Mouse (Mus musculus) embryonic fibroblast, embryonic 13.5 days (primary cell): Measurements from ENCODE around the gene Cacna1h. TPM values are rescaled to one million over a fixed set of nuclear protein-coding genes. Genes with fewer than 3 reads are reported as not detected.

Experiments
- H3K27ac ChIP-seq: 2 replicates; pipeline ENCODE4 v1.5.1; 2012; ENCODE audit warnings: low read length, control low read depth, inconsistent platforms; ENCODE audit not compliant: insufficient read depth
- H3K4me1 ChIP-seq: 2 replicates; pipeline ENCODE4 v1.6.1; 2011; ENCODE audit warnings: low read length; ENCODE audit not compliant: control insufficient read depth, insufficient read depth
- H3K4me3 ChIP-seq: 2 replicates; pipeline ENCODE4 v1.5.1; 2011; ENCODE audit warnings: mild to moderate bottlenecking, control low read depth, low read length; ENCODE audit not compliant: insufficient read depth
- CTCF ChIP-seq: IDR thresholded peaks from 2 replicates; pipeline ENCODE4 v1.5.1; 2011; ENCODE audit warnings: mild to moderate bottlenecking, control low read depth, low read length, moderate library complexity, borderline replicate concordance; ENCODE audit not compliant: insufficient read depth
- POLR2A ChIP-seq: IDR thresholded peaks from 2 replicates; pipeline ENCODE4 v1.6.1; 2011; ENCODE audit warnings: low read depth, mild to moderate bottlenecking, control low read depth, low read length, moderate library complexity
- polyA plus RNA-seq: library from polyadenylated mRNA; stranded (reverse); fragments of >200 nt; gene quantifications from 2 replicates; pipeline ENCODE4 v1.2.4, GENCODE M21; 2011; ENCODE audit warnings: low read depth; ENCODE audit not compliant: missing spikeins, insufficient read length

The Cacna1h gene
- polyA plus RNA-seq, 1 experiment = 12.3 TPM

DNA sequence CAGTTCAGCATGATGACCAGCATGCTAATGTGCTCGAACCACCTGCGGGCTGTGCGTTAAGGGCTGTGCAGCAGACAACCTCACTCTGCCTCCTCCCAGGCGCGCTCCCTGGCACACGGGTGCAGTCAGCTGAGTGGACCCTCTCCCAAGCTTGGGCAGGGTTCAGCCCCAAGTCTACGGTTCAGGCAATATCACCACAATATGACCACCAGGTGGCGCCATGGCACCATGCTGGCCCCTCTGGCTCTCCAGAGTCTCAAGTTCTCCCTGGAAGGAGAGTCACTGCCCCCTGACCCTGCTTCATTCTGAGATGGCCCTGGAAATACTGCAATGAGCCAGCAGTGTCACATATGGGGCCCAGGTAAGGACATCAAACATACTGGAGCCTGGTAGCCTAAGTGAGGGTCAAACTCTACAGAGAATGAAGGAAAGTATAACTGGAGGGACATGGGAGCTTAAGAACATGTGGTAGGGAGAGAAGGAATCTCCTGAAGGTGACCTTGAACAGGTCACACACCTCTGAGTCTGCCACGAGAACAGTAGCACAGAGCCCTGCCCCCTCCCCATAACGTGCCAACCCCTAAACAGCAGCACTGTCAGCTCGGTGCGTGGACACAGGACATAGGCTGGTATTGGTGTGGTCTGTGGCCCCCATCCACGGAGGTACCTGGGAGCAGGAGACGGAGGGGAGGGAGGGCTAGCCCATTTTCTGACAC is 35.6 kb downstream of the Cacna1h start:
- no peak for TF ChIP-seq POLR2A
- TF ChIP-seq CTCF = peak; percentile 94
- H3K4me1 ChIP-seq = no peaks in the 10 kb centered on the region
- no peak overlapping the region for H3K27ac ChIP-seq
- no peak overlapping the region for H3K4me3 ChIP-seq

DNA sequence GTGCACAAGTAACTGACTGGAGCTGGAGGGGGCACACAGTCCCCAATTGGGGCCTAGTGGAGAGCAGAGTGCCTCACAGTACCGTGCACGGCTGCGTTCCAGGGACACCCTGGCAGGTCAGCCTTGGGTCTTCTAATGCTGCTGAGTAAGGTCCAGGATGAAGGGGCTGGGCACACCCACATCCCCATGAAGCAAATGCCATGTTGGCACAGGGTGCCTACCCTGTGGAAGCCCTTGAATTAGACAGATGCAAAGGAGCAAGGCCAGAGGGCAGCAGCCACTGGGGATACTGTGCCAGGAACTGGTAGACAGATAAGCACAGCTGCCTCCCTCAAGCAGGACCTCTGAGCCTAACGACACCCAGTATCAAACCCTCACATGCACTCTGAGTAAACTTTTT is 39.1 kb downstream of the Cacna1h start:
- TF ChIP-seq CTCF = no peak
- TF ChIP-seq POLR2A = no peak
- H3K4me1 ChIP-seq = no peaks in the 10 kb centered on the region
- no peak overlapping the region for H3K4me3 ChIP-seq
- no peak overlapping the region for H3K27ac ChIP-seq

DNA sequence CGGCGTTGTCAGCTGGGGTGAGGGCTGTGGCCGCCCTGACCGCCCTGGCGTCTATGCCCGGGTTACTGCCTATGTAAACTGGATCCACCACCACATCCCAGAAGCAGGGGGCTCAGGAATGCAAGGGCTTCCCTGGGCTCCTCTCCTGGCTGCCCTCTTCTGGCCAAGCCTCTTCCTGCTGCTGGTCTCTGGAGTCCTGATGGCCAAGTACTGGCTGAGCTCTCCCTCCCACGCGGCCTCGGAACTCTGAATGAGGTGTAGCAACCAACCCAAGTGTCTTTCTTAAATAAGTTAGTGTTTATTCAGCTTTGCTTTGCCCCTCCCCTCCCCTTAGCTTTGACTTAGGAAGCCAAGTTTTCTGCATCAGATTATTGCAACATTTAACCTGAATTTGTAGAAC is 59.6 kb downstream of the Cacna1h start:
- H3K27ac ChIP-seq = no peak overlapping the region
- H3K4me1 ChIP-seq = no peaks in the 10 kb centered on the region
- H3K4me3 ChIP-seq = no peak overlapping the region
- TF ChIP-seq CTCF (no peak), POLR2A (no peak)

- TF ChIP-seq POLR2A = no peak
- no peak for TF ChIP-seq CTCF
Measured at GRCm38 (mm10) chr17:25372491-25372890, 61.1 kb downstream of the Cacna1h start.

DNA sequence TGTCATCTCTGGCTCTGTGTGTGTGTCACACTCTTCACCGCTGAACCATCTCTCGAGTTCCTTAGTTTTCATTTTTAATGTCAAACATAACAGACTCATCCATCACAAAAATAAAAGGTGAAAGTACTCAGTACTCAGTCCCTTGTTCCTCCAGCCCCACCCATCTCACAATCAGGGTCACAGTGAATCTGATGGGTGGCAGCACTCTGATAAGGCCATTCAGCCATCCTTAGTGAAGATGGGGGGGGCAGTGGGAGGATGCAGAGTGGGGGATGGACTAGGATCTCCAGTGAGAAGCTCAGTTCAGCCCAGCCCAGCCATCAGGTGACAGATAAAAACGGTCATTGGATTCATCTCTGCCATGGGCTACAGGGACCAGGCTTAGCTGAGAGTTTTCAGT is 64.6 kb downstream of the Cacna1h start, which contains the start of gene Tpsg1:
Tpsg1 (plus strand) TSS at position 301 of the 400 bp plus-strand sequence.
- Histone ChIP-seq H3K4me3 (no peak within 1 kb of the TSS), H3K4me1 (no peaks in the 10 kb centered on the region)
- TF ChIP-seq CTCF (no peak), POLR2A (no peak)

More at GRCm38 (mm10) chr17:25372491-25372890, 61.1 kb downstream of the Cacna1h start:
- no peak overlapping the region for H3K27ac ChIP-seq
- H3K4me3 ChIP-seq = no peak overlapping the region
- H3K4me1 ChIP-seq = no peaks in the 10 kb centered on the region

GRCm38 (mm10) chr17:25366005-25366404 is 67.6 kb downstream of the Cacna1h start, which contains the start of gene Tpsb2:
TSS of gene Tpsb2 (plus strand) at chr17:25366305.
- no peak within 1 kb of the TSS for H3K27ac ChIP-seq
- H3K4me3 ChIP-seq = no peak within 1 kb of the TSS
- H3K4me1 ChIP-seq = no peaks in the 10 kb centered on the region
- TF ChIP-seq POLR2A (no peak), CTCF (no peak)

More for the DNA sequence above, 64.6 kb downstream of the Cacna1h start, which contains the start of gene Tpsg1:
- H3K27ac ChIP-seq = no peak within 1 kb of the TSS

DNA sequence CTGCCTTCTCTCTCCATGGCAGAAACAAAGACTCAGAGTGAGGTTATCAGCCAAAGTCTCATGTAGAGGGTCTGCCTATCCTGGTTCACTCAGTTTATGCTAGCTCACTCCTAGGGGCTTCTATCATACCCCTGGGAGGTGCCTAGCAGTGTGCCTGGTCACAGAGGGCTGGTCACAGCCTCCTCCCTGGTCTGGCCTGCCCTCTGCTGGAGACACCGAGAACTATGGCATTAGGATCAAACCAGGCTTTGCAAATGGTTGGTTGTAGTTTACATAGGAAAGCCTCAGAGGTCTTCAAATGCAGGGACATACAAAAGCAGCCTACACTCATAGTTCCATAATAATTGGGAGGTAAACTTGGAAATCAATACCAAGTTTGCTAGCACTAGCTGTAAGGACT is 69.9 kb downstream of the Cacna1h start:
- Histone ChIP-seq H3K4me3 (no peak overlapping the region), H3K4me1 (no peaks in the 10 kb centered on the region), H3K27ac (no peak overlapping the region)
- TF ChIP-seq CTCF (peak; percentile 91; the same call in 1 of the 2 replicates), POLR2A (no peak)

DNA sequence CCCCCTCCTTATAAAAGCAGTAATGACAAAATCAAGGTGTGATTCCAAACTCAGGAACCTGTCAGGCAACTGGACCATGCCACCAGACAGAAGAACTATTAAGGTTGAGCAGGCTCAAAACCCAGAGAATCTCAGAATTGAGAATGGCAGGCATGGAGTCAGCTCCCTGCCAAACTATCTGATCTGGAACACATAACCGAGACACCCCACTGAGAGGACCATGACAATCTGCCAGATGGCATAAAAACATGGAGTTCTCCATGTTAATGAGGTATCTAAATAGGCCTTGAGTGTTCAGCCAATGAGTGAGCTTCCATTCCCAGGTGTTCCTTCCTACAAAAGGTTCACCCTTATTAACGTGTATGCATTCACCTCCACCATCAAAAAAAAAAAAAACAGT is 72.3 kb downstream of the Cacna1h start:
- TF ChIP-seq POLR2A (no peak), CTCF (no peak)
- Histone ChIP-seq H3K27ac (no peak overlapping the region), H3K4me3 (no peak overlapping the region), H3K4me1 (no peaks in the 10 kb centered on the region)

DNA sequence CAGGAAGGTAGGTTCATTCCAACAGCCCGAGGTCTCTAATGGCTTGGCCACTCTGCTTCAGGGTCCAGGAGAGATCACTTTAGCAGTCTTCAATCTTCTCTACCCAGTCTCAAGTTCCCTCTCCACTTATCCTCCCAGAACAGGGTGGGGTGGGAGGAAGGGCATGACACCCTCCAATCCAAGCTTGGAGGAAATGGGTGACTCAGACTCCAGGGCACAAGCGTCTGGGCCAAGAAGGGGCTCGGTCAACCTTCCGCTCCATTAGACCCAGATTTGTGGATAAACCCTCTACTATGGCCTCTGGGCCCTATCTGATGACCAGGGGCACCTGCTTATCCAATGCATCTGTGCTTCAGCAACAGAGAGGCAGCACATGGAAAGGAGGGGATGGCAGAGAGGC is 88.1 kb downstream of the Cacna1h start, which contains the start of gene Tpsab1:
Tpsab1 (minus strand) TSS at position 101 of the 400 bp plus-strand sequence.
- no peak within 1 kb of the TSS for H3K27ac ChIP-seq
- H3K4me3 ChIP-seq = no peak within 1 kb of the TSS
- no peaks in the 10 kb centered on the region for H3K4me1 ChIP-seq
- TF ChIP-seq CTCF (no peak), POLR2A (no peak)

GRCm38 (mm10) chr17:25341490-25341889 is 92.1 kb downstream of the Cacna1h start:
- no peak overlapping the region for H3K4me3 ChIP-seq
- H3K27ac ChIP-seq = no peak overlapping the region
- TF ChIP-seq POLR2A = no peak
- no peak for TF ChIP-seq CTCF
- no peaks in the 10 kb centered on the region for H3K4me1 ChIP-seq
